Mouse (Mus musculus) cerebellum, adult 9-10 months (tissue): ENCODE data around the gene Tmem268.

Experiments used
- DNase-seq: peaks from one replicate; pipeline ENCODE4 v3.0.0; 2022

Gene Tmem268

GRCm38 (mm10) chr4:63604945-63605344 lies 46.4 kb downstream of the Tmem268 start, which contains the start of gene Gm11213:
Gene Gm11213 (minus strand): TSS chr4:63605261.
- DNase-seq = no peak

DNA sequence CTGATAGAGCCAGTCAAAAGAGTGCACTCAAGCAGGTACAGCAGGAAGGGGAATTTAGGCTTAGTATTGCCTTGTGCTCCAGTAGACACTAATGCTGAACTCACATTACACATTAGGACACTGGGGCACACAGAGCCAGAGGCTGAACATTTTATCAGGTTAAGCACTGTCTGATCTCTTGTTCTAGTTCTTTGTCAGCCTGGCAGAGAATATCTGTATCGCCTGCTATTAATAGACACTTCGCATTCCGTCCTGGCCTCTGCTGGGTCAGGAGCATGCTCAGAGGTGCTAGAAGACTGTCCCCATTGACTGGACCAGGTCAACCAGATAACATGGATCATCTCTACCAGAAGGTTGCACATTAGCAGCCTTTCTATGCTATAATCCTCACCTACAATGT lies 47.0 kb downstream of the Tmem268 start:
- DNase-seq = no peak

- DNase-seq = no peak
These were observed 47.4 kb downstream of the Tmem268 start for GRCm38 (mm10) chr4:63605968-63606367.

- DNase-seq = no peak
These were observed 49.8 kb downstream of the Tmem268 start for GRCm38 (mm10) chr4:63608391-63608790.

DNA sequence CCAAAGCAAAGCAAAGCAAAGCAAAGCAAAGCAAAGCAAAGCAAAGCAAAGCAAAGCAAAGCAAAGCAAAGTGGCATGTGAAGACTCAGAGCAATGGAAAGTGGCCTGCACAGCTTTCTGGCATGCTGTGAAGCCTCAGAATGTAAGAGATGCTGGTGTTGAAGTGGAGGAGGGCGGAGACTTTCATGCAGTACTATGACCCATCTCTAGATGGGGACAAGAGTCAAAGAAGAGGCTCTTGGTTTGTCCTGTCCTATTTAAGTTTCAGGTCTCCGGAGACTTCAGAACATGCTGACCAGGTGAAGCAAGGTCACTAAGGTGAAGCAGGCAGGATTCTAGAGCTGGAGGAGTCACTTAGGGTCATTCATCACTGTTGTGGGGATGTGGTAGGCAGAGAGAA lies 63.3 kb downstream of the Tmem268 start:
- no peak for DNase-seq

GRCm38 (mm10) chr4:63622378-63622835 lies 63.8 kb downstream of the Tmem268 start, which contains the start of gene Tex48:
Gene Tex48 (minus strand): TSS chr4:63622428.
- no peak for DNase-seq

GRCm38 (mm10) chr4:63625563-63626080 lies 67.0 kb downstream of the Tmem268 start:
- DNase-seq = no peak

DNA sequence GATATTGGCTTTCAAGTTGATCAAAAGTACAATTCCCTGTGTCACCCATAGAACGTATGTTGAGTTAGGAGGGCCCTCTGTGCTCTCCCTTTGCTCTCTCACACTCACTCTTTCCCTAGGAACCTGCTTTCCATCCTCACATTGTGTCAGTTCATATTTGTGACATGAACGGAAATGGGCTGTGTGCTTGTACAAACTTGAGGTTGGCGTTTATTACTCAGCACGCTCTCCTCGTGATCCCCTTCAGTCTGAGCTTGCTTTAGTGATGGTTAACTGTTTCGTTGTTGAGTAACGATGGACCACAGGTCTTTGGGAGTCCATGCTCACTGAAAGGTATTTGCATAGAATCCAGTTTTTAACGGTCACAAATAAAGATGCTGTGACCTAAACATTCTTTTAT lies 68.5 kb downstream of the Tmem268 start:
- no peak for DNase-seq

GRCm38 (mm10) chr4:63633181-63633580 lies 74.6 kb downstream of the Tmem268 start:
- DNase-seq = no peak
